Mouse (Mus musculus) forebrain, embryonic 13.5 days (tissue): Measurements from ENCODE around the gene Dmp1. TPM values are rescaled to one million over a fixed set of nuclear protein-coding genes. Genes with fewer than 3 reads are reported as not detected.

Experiments used
- ATAC-seq: fragments of 200-750 bp; cut with Nextera tagmentation; 2 replicates; pipeline ENCODE4 v1.8.0; 2017
- H3K27ac ChIP-seq: fragments of 300-500 bp; sonication (generic); 2 replicates; pipeline ENCODE4 v1.5.1; 2015; ENCODE audit warnings: inconsistent platforms, mild to moderate bottlenecking, moderate library complexity
- H3K27me3 ChIP-seq: fragments of 300-500 bp; sonication (generic); 2 replicates; pipeline ENCODE4 v1.6.1; 2015; ENCODE audit warnings: mild to moderate bottlenecking, inconsistent platforms
- H3K36me3 ChIP-seq: fragments of 300-500 bp; sonication (generic); 2 replicates; pipeline ENCODE4 v1.6.1; 2015; ENCODE audit warnings: mild to moderate bottlenecking, inconsistent platforms; ENCODE audit not compliant: poor library complexity, severe bottlenecking
- H3K4me1 ChIP-seq: fragments of 300-500 bp; sonication (generic); 2 replicates; pipeline ENCODE4 v1.6.1; 2015; ENCODE audit warnings: inconsistent platforms
- H3K4me2 ChIP-seq: fragments of 300-500 bp; sonication (generic); 2 replicates; pipeline ENCODE4 v1.6.1; 2015; ENCODE audit warnings: inconsistent platforms, mild to moderate bottlenecking, moderate library complexity
- H3K4me3 ChIP-seq: fragments of 300-500 bp; sonication (generic); 2 replicates; pipeline ENCODE4 v1.5.1; 2015; ENCODE audit warnings: mild to moderate bottlenecking, inconsistent platforms
- H3K9ac ChIP-seq: fragments of 300-500 bp; sonication (generic); 2 replicates; pipeline ENCODE4 v1.6.1; 2015; ENCODE audit warnings: mild to moderate bottlenecking, inconsistent platforms
- H3K9me3 ChIP-seq: fragments of 300-500 bp; sonication (generic); replicated peaks from 2 replicates; pipeline ENCODE4 v1.6.1; 2016; ENCODE audit warnings: inconsistent platforms
- WGBS: fragments of 180-500 bp; shearing (Covaris S2); methylation state at CpG from one replicate; pipeline ENCODE4 v1.1.7; 2015; 5-methylcytosine and 5-hydroxymethylcytosine counted together
- polyA plus RNA-seq: library from polyadenylated mRNA; unstranded; fragments of >200 nt; fragmentation: Nextera tagmentation; extraction: Ambion mirVana; gene quantifications from 2 replicates; pipeline ENCODE4 v1.2.1, GENCODE M21; 2015

The Dmp1 gene
- polyA plus RNA-seq, 1 experiment from 2014 or later = 0.66 TPM

GRCm38 (mm10) chr5:104212531-104212930 lies 10.1 kb downstream of the Dmp1 start:
- WGBS = 86% methylated on average over 11 of the region's 11 CpGs
- no peak for ATAC-seq

GRCm38 (mm10) chr5:104218926-104219325 lies 16.5 kb downstream of the Dmp1 start:
- H3K9ac ChIP-seq = no peak overlapping the region
- ATAC-seq = peak; percentile 73
- no peak overlapping the region for H3K4me3 ChIP-seq
- no peaks in the 10 kb centered on the region for H3K27me3 ChIP-seq
- H3K27ac ChIP-seq = no peak overlapping the region
- no peaks in the 10 kb centered on the region for H3K4me1 ChIP-seq
- H3K9me3 ChIP-seq = no peaks in the 10 kb centered on the region
- no peak overlapping the region for H3K4me2 ChIP-seq
- WGBS = 36% methylated on average over 5 of the region's 5 CpGs
- H3K36me3 ChIP-seq = no peaks in the 10 kb centered on the region

More at GRCm38 (mm10) chr5:104212531-104212930, 10.1 kb downstream of the Dmp1 start:
- H3K4me1 ChIP-seq = no peaks in the 10 kb centered on the region
- no peaks in the 10 kb centered on the region for H3K27me3 ChIP-seq
- H3K4me2 ChIP-seq = no peak overlapping the region
- H3K9me3 ChIP-seq = no peaks in the 10 kb centered on the region
- no peak overlapping the region for H3K27ac ChIP-seq
- no peaks in the 10 kb centered on the region for H3K36me3 ChIP-seq
- no peak overlapping the region for H3K4me3 ChIP-seq
- H3K9ac ChIP-seq = no peak overlapping the region

- Histone ChIP-seq H3K27ac (no peak overlapping the region), H3K4me1 (no peaks in the 10 kb centered on the region), H3K4me3 (no peak overlapping the region), H3K9me3 (no peaks in the 10 kb centered on the region), H3K9ac (no peak overlapping the region), H3K4me2 (no peak overlapping the region), H3K27me3 (no peaks in the 10 kb centered on the region), H3K36me3 (no peaks in the 10 kb centered on the region)
- ATAC-seq = no peak
- 87% methylated on average over 3 of the region's 3 CpGs for WGBS
Measured at GRCm38 (mm10) chr5:104224299-104224698, 21.9 kb downstream of the Dmp1 start.

GRCm38 (mm10) chr5:104224750-104225149 lies 22.3 kb downstream of the Dmp1 start:
- no peak overlapping the region for H3K4me2 ChIP-seq
- no peaks in the 10 kb centered on the region for H3K4me1 ChIP-seq
- no peak overlapping the region for H3K27ac ChIP-seq
- H3K9me3 ChIP-seq = no peaks in the 10 kb centered on the region
- no peak overlapping the region for H3K9ac ChIP-seq
- no peaks in the 10 kb centered on the region for H3K27me3 ChIP-seq
- H3K36me3 ChIP-seq = no peaks in the 10 kb centered on the region
- no peak for ATAC-seq
- H3K4me3 ChIP-seq = no peak overlapping the region

- Histone ChIP-seq H3K4me1 (no peaks in the 10 kb centered on the region), H3K4me3 (no peak overlapping the region), H3K9ac (no peak overlapping the region), H3K36me3 (no peaks in the 10 kb centered on the region), H3K27me3 (no peaks in the 10 kb centered on the region), H3K9me3 (no peaks in the 10 kb centered on the region), H3K27ac (no peak overlapping the region), H3K4me2 (no peak overlapping the region)
- no peak for ATAC-seq
- WGBS = 0% methylated on average over 1 of the region's 1 CpGs
Measured at GRCm38 (mm10) chr5:104228497-104228896, 26.1 kb downstream of the Dmp1 start.

- no peak overlapping the region for H3K4me2 ChIP-seq
- no peaks in the 10 kb centered on the region for H3K4me1 ChIP-seq
- H3K36me3 ChIP-seq = no peaks in the 10 kb centered on the region
- no peak overlapping the region for H3K4me3 ChIP-seq
- no peak overlapping the region for H3K9ac ChIP-seq
- no peak overlapping the region for H3K27ac ChIP-seq
- no peaks in the 10 kb centered on the region for H3K27me3 ChIP-seq
- 90% methylated on average over 8 of the region's 8 CpGs for WGBS
- no peaks in the 10 kb centered on the region for H3K9me3 ChIP-seq
- ATAC-seq = no peak
Measured at GRCm38 (mm10) chr5:104236741-104237140, 34.3 kb downstream of the Dmp1 start.

GRCm38 (mm10) chr5:104239674-104240378 lies 37.4 kb downstream of the Dmp1 start:
- WGBS = 94% methylated on average over 9 of the region's 9 CpGs

GRCm38 (mm10) chr5:104244261-104244660 lies 41.8 kb downstream of the Dmp1 start:
- no peak overlapping the region for H3K27ac ChIP-seq
- 91% methylated on average over 2 of the region's 2 CpGs for WGBS
- no peaks in the 10 kb centered on the region for H3K9me3 ChIP-seq
- H3K9ac ChIP-seq = no peak overlapping the region
- ATAC-seq = no peak
- no peaks in the 10 kb centered on the region for H3K36me3 ChIP-seq
- no peak overlapping the region for H3K4me2 ChIP-seq
- no peaks in the 10 kb centered on the region for H3K4me1 ChIP-seq
- H3K27me3 ChIP-seq = no peaks in the 10 kb centered on the region
- no peak overlapping the region for H3K4me3 ChIP-seq

More at GRCm38 (mm10) chr5:104239674-104240378, 37.4 kb downstream of the Dmp1 start:
- H3K9ac ChIP-seq = no peak overlapping the region
- no peak for ATAC-seq
- no peaks in the 10 kb centered on the region for H3K4me1 ChIP-seq
- H3K4me3 ChIP-seq = no peak overlapping the region
- H3K27me3 ChIP-seq = no peaks in the 10 kb centered on the region
- H3K9me3 ChIP-seq = no peaks in the 10 kb centered on the region
- H3K36me3 ChIP-seq = no peaks in the 10 kb centered on the region
- no peak overlapping the region for H3K27ac ChIP-seq
- H3K4me2 ChIP-seq = no peak overlapping the region

GRCm38 (mm10) chr5:104251811-104252210 lies 49.4 kb downstream of the Dmp1 start:
- no peak for ATAC-seq
- no peaks in the 10 kb centered on the region for H3K27me3 ChIP-seq
- H3K36me3 ChIP-seq = no peaks in the 10 kb centered on the region
- H3K4me1 ChIP-seq = no peaks in the 10 kb centered on the region
- WGBS = 89% methylated on average over 5 of the region's 5 CpGs
- H3K9me3 ChIP-seq = no peaks in the 10 kb centered on the region
- H3K4me2 ChIP-seq = no peak overlapping the region
- H3K4me3 ChIP-seq = no peak overlapping the region
- no peak overlapping the region for H3K9ac ChIP-seq
- H3K27ac ChIP-seq = no peak overlapping the region

GRCm38 (mm10) chr5:104256585-104256984 lies 54.2 kb downstream of the Dmp1 start:
- WGBS = 81% methylated on average over 3 of the region's 3 CpGs
- Histone ChIP-seq H3K36me3 (no peaks in the 10 kb centered on the region), H3K4me3 (no peak overlapping the region), H3K9me3 (no peaks in the 10 kb centered on the region), H3K9ac (no peak overlapping the region), H3K4me1 (no peaks in the 10 kb centered on the region), H3K27ac (no peak overlapping the region), H3K4me2 (no peak overlapping the region), H3K27me3 (no peaks in the 10 kb centered on the region)
- ATAC-seq = no peak

- no peaks in the 10 kb centered on the region for H3K4me1 ChIP-seq
- ATAC-seq = no peak
- no peaks in the 10 kb centered on the region for H3K9me3 ChIP-seq
- no peak overlapping the region for H3K4me3 ChIP-seq
- H3K27me3 ChIP-seq = no peaks in the 10 kb centered on the region
- H3K9ac ChIP-seq = no peak overlapping the region
- H3K36me3 ChIP-seq = no peaks in the 10 kb centered on the region
- no peak overlapping the region for H3K4me2 ChIP-seq
- 81% methylated on average over 4 of the region's 4 CpGs for WGBS
- no peak overlapping the region for H3K27ac ChIP-seq
Measured at GRCm38 (mm10) chr5:104261908-104262461, 59.6 kb downstream of the Dmp1 start.

GRCm38 (mm10) chr5:104263014-104263776 lies 60.8 kb downstream of the Dmp1 start:
- Histone ChIP-seq H3K9ac (no peak overlapping the region), H3K4me3 (no peak overlapping the region), H3K36me3 (no peaks in the 10 kb centered on the region), H3K4me2 (no peak overlapping the region), H3K4me1 (no peaks in the 10 kb centered on the region), H3K27ac (no peak overlapping the region), H3K27me3 (no peaks in the 10 kb centered on the region), H3K9me3 (no peaks in the 10 kb centered on the region)
- WGBS = 86% methylated on average over 13 of the region's 13 CpGs
- no peak for ATAC-seq
